19 mouse cellular contexts compared by ENCODE assay signal in genomic region chr11:96257141-96257540, GRCm38 (mm10). TPM values are rescaled to one million over a fixed set of nuclear protein-coding genes. Genes with fewer than 3 reads are reported as not detected.
"Had no signal": no experiment of that assay in that cellular context is flagged by ENCODE, and none has a peak within 500 bp of the region (broad histone marks: within the 10 kb centered on the region; RNA-seq: fewer than 3 reads in every experiment).

No protein-coding gene starts in this region.

- DNase-seq: layer of hippocampus, adult 9-11 months; layer of hippocampus, postnatal 36 days; lung, embryonic 14.5 days; lung, postnatal 10 days; lung, postnatal 4 days; right cerebral cortex, postnatal 14 days; thymus, adult 2 months; thymus, postnatal 25 days had no signal

- H3K36me3 ChIP-seq: limb, embryonic 15.5 days; liver, embryonic 12.5 days; midbrain, embryonic 10.5 days; stomach, embryonic 15.5 days had no signal

- H3K4me2 ChIP-seq: limb, embryonic 15.5 days; liver, embryonic 12.5 days; lung, embryonic 14.5 days; stomach, embryonic 15.5 days had no signal

- H3K4me3 ChIP-seq: limb, embryonic 15.5 days; liver, embryonic 12.5 days; midbrain, embryonic 10.5 days; stomach, embryonic 15.5 days had no signal

- H3K9me3 ChIP-seq: limb, embryonic 15.5 days; liver, embryonic 12.5 days; midbrain, embryonic 10.5 days; stomach, embryonic 15.5 days had no signal

- H3K27ac ChIP-seq: limb, embryonic 15.5 days; liver, embryonic 12.5 days; midbrain, embryonic 10.5 days; stomach, embryonic 15.5 days had no signal

- ATAC-seq: intestine, postnatal 0 days; liver, embryonic 12.5 days; midbrain, embryonic 16.5 days had no signal

- H3K9ac ChIP-seq: limb, embryonic 15.5 days; liver, embryonic 12.5 days; lung, embryonic 14.5 days; stomach, embryonic 15.5 days had no signal

- H3K4me1 ChIP-seq: liver, embryonic 12.5 days; midbrain, embryonic 10.5 days had no signal

RNA-seq across cellular contexts. Expression of gene Hoxb9, which starts 14.1 kb away (rescaled TPM):
- total RNA-seq: layer of hippocampus, postnatal 36 days; left cerebral cortex, postnatal 25 days; megakaryocyte, adult 5-6 weeks had no signal
- polyA plus RNA-seq: liver, embryonic 12.5 days; liver, embryonic 16.5 days; midbrain, embryonic 10.5 days; midbrain, embryonic 16.5 days had no signal

RNA-seq across cellular contexts. Expression of gene Hoxb8, which starts 24.6 kb away (rescaled TPM):
- total RNA-seq: layer of hippocampus, postnatal 36 days; left cerebral cortex, adult 8-10 months; left cerebral cortex, postnatal 25 days; megakaryocyte, adult 5-6 weeks had no signal
- polyA plus RNA-seq: liver, embryonic 12.5 days; liver, embryonic 16.5 days; midbrain, embryonic 10.5 days; midbrain, embryonic 16.5 days had no signal

RNA-seq across cellular contexts. Expression of gene Hoxb7, which starts 29.3 kb away (rescaled TPM):
- total RNA-seq: layer of hippocampus, postnatal 36 days; left cerebral cortex, adult 8-10 months; left cerebral cortex, postnatal 25 days; megakaryocyte, adult 5-6 weeks had no signal
- polyA plus RNA-seq: midbrain, embryonic 10.5 days; midbrain, embryonic 16.5 days; testis, adult 2 months had no signal

RNA-seq across cellular contexts. Expression of gene Hoxb6, which starts 35.1 kb away (rescaled TPM):
- total RNA-seq: layer of hippocampus, postnatal 36 days; left cerebral cortex, adult 8-10 months; left cerebral cortex, postnatal 25 days; megakaryocyte, adult 5-6 weeks had no signal
- polyA plus RNA-seq: midbrain, embryonic 10.5 days; midbrain, embryonic 16.5 days had no signal

RNA-seq across cellular contexts. Expression of gene Hoxb5, which starts 46.0 kb away (rescaled TPM):
- total RNA-seq: layer of hippocampus, postnatal 36 days; left cerebral cortex, adult 8-10 months; left cerebral cortex, postnatal 25 days; megakaryocyte, adult 5-6 weeks had no signal
- polyA plus RNA-seq: midbrain, embryonic 10.5 days; midbrain, embryonic 16.5 days had no signal
